Mouse (Mus musculus) ES-E14 (cell line): ENCODE results near the gene Dynlrb2.

Experiments used
- CHD2 ChIP-seq: IDR thresholded peaks from 2 replicates; pipeline ENCODE4 v1.6.1; 2014; ENCODE audit warnings: mild to moderate bottlenecking, low read depth, low read length, inconsistent platforms
- HCFC1 ChIP-seq: IDR thresholded peaks from 2 replicates; pipeline ENCODE4 v1.6.1; 2012; ENCODE audit warnings: low read length, inconsistent platforms, borderline replicate concordance; ENCODE audit not compliant: insufficient read depth
- ZC3H11A ChIP-seq: IDR thresholded peaks from 2 replicates; pipeline ENCODE4 v1.6.1; 2012; ENCODE audit warnings: low read depth, mild to moderate bottlenecking, inconsistent platforms, low read length, borderline replicate concordance
- ZNF384 ChIP-seq: IDR thresholded peaks from 2 replicates; pipeline ENCODE4 v1.6.1; 2012; ENCODE audit warnings: low read depth, low read length, inconsistent platforms

DNA sequence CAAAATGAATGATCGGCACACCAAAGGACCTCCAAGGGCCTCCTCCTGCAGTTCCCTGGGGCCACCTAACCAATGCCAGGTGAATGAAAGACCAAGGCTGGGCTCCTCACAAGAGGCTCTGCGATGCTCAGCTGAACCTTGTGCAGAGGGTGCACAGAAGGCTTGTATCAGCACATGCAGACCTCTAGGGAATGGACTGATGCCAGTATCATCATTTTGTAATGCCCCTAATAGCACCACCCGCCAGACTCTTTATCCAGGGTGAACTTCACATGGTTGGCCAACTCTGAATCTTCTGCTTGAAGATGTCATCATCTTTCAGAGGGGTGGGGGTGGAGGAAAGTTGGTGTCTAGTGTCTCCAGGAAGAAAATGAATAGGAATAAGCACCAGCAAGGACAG, 16.9 kb downstream of the Dynlrb2 start:
- TF ChIP-seq CHD2 (no peak), HCFC1 (no peak), ZNF384 (no peak), ZC3H11A (no peak)
